Mouse (Mus musculus): ENCODE measurements around the gene Letmd1.
"Not testable (repeated sequence)": the region's sequence is repeated elsewhere in the genome, so short reads cannot be mapped to it uniquely, and the experiment has no call there.

Gene Letmd1

GRCm38 (mm10) chr15:100499506-100499905 is 30.7 kb downstream of the Letmd1 start:
- not testable (repeated sequence) for DNase-seq (ENCODE audit: low read depth, low spot score)

- no peak for DNase-seq (ENCODE audit: low read depth, low spot score)
Measured at GRCm38 (mm10) chr15:100508454-100509167, 39.8 kb downstream of the Letmd1 start.

- DNase-seq (ENCODE audit: low read depth, low spot score), result no peak
Measured at GRCm38 (mm10) chr15:100510072-100510471, 41.2 kb downstream of the Letmd1 start.

- no peak for DNase-seq (ENCODE audit: low read depth, low spot score)
Measured at GRCm38 (mm10) chr15:100513387-100513786, 44.6 kb downstream of the Letmd1 start.

GRCm38 (mm10) chr15:100515121-100515520 is 46.3 kb downstream of the Letmd1 start:
- DNase-seq (ENCODE audit: low read depth, low spot score), result no peak

GRCm38 (mm10) chr15:100520306-100520705 is 51.5 kb downstream of the Letmd1 start:
- DNase-seq (ENCODE audit: low read depth, low spot score), result no peak

- DNase-seq (ENCODE audit: low read depth, low spot score), result no peak
Measured at GRCm38 (mm10) chr15:100525405-100525804, 56.6 kb downstream of the Letmd1 start.

GRCm38 (mm10) chr15:100527900-100528299 is 59.1 kb downstream of the Letmd1 start:
- no peak for DNase-seq (ENCODE audit: low read depth, low spot score)
